Mouse (Mus musculus) lung, postnatal 36 days (tissue): ENCODE data around the gene Tmem117.
A peak's percentile ranks its signal among the peaks of the same experiment; 100 is the strongest.

ENCODE experiments used
- DNase-seq: peaks from one replicate; pipeline ENCODE4 v3.0.0; 2022; ENCODE audit warnings: mixed read lengths

Gene Tmem117

DNA sequence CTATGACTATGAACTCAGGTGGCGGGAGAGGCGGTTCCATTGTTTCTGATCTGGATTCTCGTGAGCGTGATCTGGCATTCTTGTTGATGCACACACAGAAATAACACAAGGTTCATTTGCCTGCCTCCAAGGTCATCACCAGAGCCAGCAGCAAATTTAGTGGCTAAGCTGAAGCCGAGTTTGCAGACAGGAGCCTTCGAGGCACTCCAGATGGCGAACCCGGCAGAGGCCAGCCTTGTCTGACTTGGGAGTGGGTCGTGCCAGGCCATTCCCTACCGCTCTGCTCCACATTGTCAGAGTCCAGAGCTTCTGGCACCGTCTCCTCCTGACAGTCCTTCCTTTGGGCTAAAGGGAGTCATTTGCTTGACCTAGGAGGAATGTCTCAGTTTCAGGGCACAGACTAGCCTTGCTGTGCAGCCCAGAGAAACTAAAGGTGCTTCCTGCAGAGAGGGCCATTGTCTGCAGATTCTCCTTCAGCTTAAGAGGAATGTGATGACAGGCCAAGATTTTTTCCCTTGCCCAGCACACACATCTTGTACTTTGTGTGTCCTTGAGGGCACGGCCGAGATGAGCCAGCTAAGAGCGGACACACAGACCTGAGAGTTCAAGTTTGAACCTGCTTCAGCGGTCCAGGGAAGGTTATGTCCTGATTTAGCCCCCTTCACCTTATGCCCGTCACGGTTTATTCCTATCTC lies 20.2 kb downstream of the Tmem117 start:
- DNase-seq: peak; percentile 23

DNA sequence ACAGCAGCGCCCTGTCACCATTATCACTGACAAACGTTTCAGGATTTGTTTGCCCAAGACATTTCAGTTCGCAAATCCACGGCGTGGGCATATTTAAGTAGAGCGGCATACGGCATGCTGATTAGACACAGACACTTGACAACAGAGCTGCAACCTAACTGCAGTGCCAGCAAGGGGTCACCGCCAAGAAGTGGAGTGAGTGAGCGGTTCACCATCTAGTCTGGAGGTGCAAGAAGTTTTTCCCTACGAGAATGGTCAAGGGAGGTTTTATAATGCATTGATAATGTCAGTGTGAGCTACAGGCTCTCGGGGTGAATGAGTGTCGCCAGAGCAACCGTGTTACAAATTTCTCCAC lies 20.7 kb downstream of the Tmem117 start:
- no peak for DNase-seq

DNA sequence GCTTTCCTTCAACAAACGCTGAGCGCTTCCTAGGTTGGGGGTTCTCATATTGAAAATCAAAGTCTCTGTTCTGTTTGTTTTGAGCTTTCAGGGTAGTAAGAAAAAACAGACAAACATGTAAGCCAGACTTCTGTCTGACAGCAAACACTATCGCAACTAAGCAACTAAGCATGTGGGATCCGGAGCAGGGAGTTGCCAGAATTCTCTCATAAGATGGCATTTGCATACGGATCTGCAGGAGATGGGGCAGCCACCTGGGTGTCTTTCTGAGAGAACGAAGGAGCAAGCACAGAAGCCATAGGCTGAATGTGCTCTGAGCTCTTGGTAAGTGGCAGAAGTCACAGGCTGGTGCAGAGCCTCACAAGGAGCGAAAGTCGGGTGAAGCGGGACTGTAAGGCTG lies 22.3 kb downstream of the Tmem117 start:
- DNase-seq: no peak

DNA sequence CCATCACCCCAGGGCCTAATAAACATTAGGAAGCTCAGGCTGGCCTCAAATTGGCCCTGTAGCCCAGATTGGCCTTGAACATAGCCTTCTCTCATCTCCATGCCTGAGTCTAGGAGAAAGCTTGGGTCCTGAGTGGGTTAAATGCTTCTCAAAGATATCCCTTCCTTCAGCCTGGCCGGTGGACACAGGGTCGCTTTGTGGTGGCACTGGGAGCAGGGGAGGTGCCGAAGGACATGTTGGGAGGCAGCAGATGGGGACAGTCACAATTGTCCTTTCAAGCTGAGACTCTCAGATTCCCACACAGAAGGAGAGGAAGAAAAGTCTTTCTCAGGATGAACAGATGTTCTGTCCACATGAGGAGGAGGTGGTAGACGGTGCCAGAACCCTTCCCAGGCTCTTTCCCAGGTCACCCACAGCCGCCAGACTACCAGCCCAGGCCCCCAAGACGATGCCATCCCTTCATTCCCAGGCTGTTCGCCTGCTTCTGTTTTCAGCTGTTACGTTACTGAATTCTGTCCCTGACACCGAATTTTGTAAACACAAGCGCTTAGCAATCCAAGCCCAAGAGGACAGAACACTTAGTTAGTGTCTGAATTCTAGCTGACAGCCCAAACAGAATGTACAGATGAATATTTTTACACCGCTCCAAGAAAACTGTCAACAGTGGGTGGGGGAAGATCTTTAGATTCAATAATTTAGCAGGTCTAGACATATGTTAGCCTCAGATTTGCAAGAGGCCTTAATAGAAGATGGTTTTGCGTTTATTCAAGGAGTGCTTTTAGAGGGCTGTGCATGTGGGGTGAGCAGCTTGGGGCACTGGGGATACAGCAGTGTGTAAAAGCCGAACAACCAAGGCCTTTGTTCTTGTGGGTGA lies 23.2 kb downstream of the Tmem117 start:
- DNase-seq: no peak

- DNase-seq: no peak
These were observed 23.8 kb downstream of the Tmem117 start for GRCm38 (mm10) chr15:94652843-94653206.

GRCm38 (mm10) chr15:94655811-94656323 lies 26.8 kb downstream of the Tmem117 start:
- peak; percentile 28 for DNase-seq

DNA sequence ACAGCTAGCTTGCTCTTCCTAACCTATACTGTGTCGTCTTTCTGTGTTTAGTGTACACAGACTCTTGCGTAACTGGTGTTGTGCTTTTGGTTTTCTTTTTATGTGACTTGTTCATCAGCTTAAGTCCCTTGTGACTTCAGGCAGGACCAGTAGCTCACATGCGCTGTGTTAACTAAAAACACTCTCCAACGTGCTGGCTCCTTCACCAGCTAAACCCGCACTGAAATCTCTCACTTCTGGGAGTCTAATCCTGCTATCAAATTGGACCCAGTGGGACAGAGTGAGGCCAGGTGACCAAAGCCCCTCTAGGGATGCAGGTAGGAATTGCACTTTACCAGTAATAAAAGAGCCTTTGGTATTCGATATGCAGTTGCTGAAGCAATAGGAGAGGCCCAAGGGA lies 28.9 kb downstream of the Tmem117 start:
- DNase-seq: no peak

DNA sequence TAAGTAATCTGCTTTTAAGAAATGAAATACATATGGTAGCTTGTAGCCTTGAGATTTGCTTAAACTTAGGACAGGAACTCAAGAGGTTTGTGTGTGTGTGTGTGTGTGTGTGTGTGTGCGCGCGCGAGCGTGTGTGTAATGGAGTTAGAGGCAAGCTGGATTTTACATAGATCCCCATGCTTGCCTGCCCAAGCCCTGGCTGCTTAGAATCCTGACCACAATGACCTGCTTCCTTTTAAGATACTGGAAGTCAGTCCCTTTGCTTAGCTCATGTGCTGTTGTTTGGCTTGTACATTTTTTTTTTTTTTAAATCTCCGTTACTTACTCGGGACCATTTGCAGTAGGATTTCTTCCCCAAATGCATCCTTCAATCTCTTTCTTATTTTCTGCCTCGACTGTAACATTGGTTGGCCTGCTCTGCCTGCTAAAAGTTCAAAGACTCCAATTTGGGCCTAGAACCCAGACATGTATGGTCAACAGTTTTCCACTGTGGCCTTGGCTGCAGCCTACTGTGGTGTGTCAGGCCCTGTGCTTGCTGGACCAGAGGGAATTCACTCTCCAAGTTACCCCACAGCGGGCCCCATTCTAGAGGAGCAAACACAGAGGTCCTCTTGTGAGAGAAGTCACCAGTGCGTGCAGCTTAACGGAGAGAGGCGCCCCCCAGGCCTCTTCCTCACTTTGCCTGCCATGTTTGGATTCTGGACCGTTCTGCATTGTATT lies 29.5 kb downstream of the Tmem117 start:
- DNase-seq: no peak

DNA sequence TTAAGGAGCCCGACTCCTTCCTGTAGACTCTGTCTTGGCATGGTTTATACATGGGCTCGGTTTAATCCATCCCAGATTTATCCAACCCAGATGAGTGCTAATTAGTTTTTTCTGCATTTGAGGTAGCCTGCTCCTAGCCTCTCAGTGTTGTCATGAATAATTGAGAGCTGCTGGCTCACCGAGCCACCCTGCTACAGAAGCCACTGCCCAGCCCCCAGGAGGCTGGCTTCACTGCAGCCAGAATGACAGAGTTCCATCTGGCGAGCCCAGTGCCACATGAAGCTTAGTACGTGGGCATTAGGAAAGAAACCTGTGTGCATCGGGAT lies 30.0 kb downstream of the Tmem117 start:
- DNase-seq: no peak

DNA sequence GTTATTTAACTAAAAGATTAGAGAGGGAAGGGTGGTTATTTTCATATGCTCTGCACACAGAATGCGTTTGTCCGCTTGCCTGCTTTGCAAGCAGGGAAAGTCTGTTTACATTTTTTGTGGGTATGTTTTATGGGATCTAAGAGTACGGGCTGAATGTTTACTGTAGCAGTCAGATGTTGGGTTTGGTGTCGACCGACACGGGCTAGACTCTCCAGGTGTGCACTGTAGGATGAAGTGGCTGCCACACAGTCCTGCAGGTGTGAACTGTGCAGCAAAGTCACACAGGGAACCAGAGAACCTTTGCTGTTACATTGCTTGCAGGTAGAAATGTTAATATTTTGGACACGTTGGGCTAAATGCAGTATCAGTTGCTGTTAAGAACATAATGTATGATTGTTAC lies 31.9 kb downstream of the Tmem117 start:
- no peak for DNase-seq

DNA sequence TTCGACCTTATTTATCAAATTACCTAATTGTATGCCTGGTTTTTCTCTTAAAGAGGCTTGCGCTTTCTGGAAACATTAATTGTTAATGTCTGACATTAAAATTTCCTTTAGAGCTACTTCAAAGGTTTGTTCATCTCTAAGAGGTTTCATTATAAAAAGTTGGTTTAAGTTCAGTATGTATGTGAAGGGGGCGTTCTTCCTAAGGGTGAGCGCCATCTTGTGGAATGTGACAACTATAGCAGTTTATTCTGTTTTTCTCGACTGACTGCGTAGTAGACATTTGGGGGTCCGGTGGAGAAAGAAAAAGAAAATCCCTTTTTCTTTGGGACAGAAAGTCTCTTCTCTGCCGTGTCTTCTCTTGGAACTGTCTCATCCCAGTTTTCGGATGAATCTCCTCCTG lies 32.4 kb downstream of the Tmem117 start:
- peak; percentile 17 for DNase-seq

DNA sequence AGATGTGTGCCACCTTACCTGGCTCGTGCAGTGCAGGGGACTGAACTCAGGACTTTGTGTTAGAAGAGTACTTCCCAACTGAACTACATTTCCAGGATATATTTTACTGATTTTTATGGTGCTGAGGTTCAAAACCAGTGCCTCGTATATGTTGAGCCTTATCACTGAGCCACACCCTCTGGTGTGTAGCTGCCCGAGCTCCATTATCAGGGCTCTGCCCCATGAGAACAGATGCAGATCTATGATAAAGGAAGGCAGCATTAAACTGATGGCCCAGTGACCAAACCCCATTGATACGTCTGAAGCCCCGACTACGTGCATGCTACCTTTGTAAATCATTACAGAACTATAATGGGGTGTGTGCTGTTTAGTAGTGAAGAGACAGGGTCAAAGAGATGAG lies 35.6 kb downstream of the Tmem117 start:
- no peak for DNase-seq

DNA sequence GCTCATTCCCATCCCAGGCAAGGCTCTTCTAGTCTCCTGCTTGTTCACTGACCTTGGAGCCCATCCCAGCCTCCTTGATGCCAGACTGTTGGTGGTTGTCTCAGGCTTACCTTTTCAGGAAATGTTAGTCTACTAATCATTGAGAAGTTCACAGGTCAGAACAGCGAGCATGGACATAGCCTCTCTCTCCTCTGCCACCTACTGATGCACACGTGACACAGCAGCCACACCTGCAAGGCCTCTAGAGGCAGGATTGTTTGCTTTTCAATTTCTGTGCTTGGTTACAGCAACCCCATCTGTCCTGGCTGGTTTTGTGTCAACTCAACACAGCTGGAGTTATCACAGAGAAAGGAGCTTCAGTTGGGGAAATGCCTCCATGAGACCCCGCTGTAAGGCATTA lies 52.1 kb downstream of the Tmem117 start:
- no peak for DNase-seq

DNA sequence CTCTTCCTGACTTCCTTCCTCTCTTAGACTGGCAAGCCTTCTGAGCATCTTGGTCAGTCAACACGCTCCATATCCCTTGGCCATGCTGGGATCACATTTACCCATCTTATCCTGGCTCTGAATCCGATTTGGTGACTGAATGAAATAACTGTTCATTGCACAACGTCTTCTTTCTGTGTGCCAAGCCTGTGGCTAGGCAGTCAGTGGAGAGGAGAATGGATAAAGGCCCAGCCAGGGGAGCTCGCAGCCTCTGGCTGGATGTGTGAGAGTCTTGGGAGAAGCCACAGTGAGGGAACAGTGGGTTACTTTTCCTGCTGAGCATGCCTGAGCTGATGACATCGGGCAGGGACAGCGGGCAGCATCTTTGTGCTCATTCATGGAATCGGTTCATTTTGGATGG lies 55.2 kb downstream of the Tmem117 start:
- no peak for DNase-seq

DNA sequence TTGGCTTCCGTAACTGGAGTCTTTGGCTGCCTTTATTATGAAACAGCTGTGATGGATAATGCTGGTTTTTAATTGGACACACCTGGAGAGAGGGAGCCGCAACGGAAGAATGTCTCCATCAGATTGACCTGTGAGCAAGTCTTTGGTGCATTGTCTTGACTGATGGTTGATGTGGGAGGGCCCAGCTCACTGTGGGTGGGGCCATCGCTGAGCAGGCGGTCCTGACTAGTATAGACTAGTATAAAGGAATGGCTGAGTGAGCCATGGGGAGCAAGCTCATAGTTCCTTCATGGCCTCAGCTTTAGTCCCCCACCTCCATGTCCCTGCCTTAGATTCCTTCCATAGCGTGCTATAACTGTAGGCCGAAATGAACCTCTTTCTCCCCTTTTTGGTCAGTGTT lies 58.1 kb downstream of the Tmem117 start:
- DNase-seq: no peak

DNA sequence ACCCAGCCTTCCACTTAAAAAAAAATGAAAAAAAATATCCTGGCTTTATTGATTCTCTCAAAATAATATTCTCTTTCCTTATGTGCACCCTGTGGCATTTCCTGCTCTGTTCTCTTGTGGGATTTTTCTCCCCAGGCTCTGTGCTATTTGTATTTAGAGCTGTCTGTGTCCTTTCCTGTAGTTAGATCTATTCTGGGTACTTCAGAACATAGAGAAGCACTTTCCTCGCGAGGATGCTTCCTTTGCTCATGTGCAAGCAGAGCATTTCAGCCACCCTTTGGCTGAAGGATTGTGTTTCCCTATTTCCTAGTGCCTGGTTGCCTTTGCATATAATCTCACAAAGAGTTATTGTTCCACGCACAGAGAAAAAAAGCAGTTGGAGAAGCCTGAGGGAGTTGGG lies 58.6 kb downstream of the Tmem117 start:
- DNase-seq: no peak

GRCm38 (mm10) chr15:94689195-94689883 lies 60.3 kb downstream of the Tmem117 start:
- peak; percentile 30 for DNase-seq

DNA sequence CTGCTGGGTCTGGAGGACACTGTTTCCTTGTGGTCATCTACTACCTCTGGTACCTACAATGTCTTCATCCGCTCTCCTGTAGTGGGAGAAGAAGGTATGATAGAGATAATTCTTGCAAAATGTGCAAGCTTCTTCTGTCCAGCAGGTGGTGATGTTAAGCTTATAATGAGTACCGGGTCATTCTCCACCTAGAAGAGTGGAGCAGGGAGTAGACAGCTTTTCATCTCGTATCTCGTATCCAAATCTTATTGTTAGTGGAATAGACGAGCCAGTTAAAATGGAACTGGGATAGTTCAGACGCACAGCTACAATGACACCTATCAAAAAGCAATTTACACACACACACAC lies 60.8 kb downstream of the Tmem117 start:
- no peak for DNase-seq

DNA sequence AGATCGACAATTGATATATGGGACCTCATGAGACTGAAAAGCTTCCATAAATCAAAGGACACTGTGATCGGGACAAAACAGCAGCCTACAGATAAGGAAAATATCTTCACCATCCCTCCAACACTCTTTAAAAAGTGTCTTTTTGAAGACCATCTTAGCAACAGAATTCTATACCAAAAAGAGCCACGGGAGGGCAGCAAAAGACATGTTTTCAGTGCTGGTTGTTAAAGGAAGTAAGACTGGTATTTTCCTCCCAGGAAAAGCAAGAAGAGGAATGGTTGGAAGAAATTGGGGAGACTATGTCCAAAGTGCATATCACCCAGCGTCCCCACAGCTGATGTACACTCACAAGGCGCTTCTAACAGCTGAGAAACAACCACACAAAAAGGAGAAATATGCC lies 93.7 kb downstream of the Tmem117 start:
- peak; percentile 66 for DNase-seq

DNA sequence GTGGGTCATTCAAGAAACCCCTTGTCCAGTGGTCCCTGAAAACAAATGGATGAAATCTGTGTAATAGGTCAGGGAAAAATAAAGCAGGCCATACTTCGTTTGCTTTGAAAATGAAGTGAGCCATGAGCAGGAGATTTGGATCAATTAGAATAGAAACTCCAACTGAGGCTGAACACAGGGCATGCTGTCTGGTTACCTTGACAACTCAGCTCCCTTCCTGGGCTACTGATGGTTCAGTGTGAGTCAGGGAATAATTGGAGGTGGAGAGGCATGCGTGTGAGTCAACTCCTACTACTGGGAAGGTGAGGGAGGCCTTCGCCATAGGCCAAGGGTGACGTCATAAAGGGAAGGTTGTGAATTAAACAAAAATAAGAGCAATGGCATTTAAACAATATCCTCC lies 103.1 kb downstream of the Tmem117 start:
- no peak for DNase-seq

GRCm38 (mm10) chr15:94769227-94769626 lies 140.2 kb downstream of the Tmem117 start:
- DNase-seq: peak; percentile 9

DNA sequence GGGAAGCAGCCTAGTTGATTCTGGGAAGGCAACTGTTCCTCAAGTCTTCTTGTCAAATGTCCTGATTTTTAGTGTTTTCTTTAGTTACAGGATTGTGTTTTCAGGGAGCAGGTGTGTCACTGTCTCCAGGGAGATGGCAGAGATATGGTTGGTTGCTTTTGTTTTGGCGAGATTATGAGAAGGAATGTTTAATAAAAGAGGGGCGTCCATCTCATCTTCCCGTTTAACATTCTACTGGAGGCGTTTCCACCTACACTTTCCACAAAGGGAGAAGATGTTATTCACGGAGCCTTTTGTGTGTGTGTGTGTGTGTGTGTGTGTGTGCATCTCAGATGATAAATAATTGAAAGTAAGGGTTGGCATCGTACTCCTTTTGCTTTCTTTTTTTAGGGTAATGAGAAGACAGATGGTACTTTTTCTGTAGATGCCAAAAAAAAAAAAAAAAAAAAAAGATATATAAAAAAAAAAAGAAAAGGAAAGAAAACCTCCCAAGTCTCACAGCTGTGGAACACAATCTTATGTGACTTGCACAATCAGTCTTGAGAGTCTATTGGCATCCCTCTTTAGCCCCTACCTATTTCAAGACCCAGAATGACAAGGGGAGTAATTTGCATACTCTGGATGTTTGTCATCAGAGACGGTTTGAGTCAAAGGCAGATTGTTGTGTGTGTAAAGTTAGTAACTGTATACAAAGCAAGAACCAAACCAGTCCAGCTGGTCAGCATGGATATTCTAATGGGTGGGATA lies 142.0 kb downstream of the Tmem117 start:
- DNase-seq: no peak

DNA sequence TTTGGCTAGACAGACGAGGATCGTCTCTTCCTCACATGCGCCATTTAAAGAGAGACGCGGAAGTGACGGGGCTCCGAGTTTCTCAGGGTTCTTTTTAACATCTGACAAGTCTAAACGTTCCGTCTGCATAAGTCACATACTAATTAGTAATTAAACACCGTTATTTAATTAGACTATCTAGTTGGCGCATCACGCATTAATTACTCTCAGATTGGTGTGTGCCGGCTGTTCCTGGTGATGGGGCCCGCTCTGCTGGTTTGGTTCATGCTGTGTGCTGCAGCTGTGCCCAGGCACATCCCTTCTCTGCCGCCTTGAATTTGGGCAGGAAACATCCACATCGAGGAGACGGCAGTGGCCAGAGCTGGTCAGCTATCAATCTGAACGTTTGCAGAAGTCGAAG lies 142.7 kb downstream of the Tmem117 start:
- DNase-seq: no peak
